Mouse (Mus musculus): ENCODE results near the gene Fam71b.

GRCm38 (mm10) chr11:46406721-46407120 is 10.4 kb downstream of the Fam71b start:
- TF ChIP-seq ZC3H11A (IDR thresholded peaks at IDR 0.05; ENCODE audit: low read depth, low read length) (no peak), CTCF (IDR thresholded peaks at IDR 0.05 in 2 of 3, conservative IDR thresholded peaks at IDR 0.05 in 1 of 3; ENCODE audit: control insufficient read depth in 1 of 3, insufficient read depth in 1 of 3, low read depth in 2 of 3, low read length in 3 of 3, poor library complexity in 1 of 3, severe bottlenecking in 1 of 3) (no peak), EP300 (IDR thresholded peaks at IDR 0.05; ENCODE audit: low read depth in 1 of 2, low read length in 2 of 2) (no peak)
